Mouse (Mus musculus) left cerebral cortex, adult 2 months (tissue): Measurements from ENCODE around the gene Gtf2h4. TPM values are rescaled to one million over a fixed set of nuclear protein-coding genes. Genes with fewer than 3 reads are reported as not detected.

Source experiments
- DNase-seq, 2 experiments: peaks; one replicate each; pipeline ENCODE4 v3.0.0; 2021 to 2022; ENCODE audit warnings: low spot score in 2 of 2, mixed read lengths in 1 of 2; ENCODE audit errors: extremely low spot score in 1 of 2
- H3K27ac ChIP-seq: fragments of 200-600 bp; 2 replicates; pipeline ENCODE4 v1.8.1; 2022
- H3K4me3 ChIP-seq: fragments of 200-600 bp; 2 replicates; pipeline ENCODE4 v1.8.1; 2022
- CTCF ChIP-seq: fragments of 200-600 bp; IDR thresholded peaks from 2 replicates; pipeline ENCODE4 v1.8.1; 2022; ENCODE audit warnings: antibody characterized with exemption, mild to moderate bottlenecking, moderate library complexity
- intact Hi-C: fragments of 180-260 bp; cut with DNase I; formaldehyde crosslinking; loops from one replicate; pipeline ENCODE4 v1.15.1; 2025
- total RNA-seq, 2 experiments: library from RNA; stranded (reverse); gene quantifications; 2 replicates each; pipeline ENCODE4 v1.2.3; 2021

The Gtf2h4 gene
- total RNA-seq, 2 experiments from 2014 or later: 34.5 to 35.9 TPM

- Histone ChIP-seq H3K27ac (peak within 1 kb of the TSS; percentile 95), H3K4me3 (peak within 1 kb of the TSS; percentile 86)
- TF ChIP-seq CTCF: no peak; the same call in 1 of the 2 replicates
- intact Hi-C loops: loop anchor here (1.0 to 5.0 kb wide), 2 partner anchors 32 to 60 kb away; no protein-coding TSS in a partner anchor
- peak; percentile 97 for DNase-seq
These were observed 6.0 kb downstream of the Gtf2h4 start, which contains the start of gene Vars2 for GRCm38 (mm10) chr17:35667334-35668065. Gene Vars2, minus strand, starts transcription at chr17:35667592.

- intact Hi-C loops: loop anchor here (1.0 to 5.0 kb wide), 3 partner anchors 32 to 83 kb away; no protein-coding TSS in a partner anchor
- Histone ChIP-seq H3K27ac (peak overlapping the region; percentile 95), H3K4me3 (peak overlapping the region; percentile 86)
- DNase-seq: peak in 1 of 2 experiments; percentile 28
- no peak for TF ChIP-seq CTCF
These were observed 6.7 kb downstream of the Gtf2h4 start for GRCm38 (mm10) chr17:35666851-35667256.

GRCm38 (mm10) chr17:35665957-35666515 lies 7.5 kb downstream of the Gtf2h4 start:
- Histone ChIP-seq H3K27ac (no peak overlapping the region), H3K4me3 (0 out of 2 replicates have a peak overlapping the region, but pooled peaks have one; percentile 9)
- peak; percentile 37 to 40 for DNase-seq
- TF ChIP-seq CTCF: peak; percentile 61
- intact Hi-C loops: loop anchor here (1.0 to 5.0 kb wide), 2 partner anchors 61 to 82 kb away; no protein-coding TSS in a partner anchor

GRCm38 (mm10) chr17:35653086-35653485 lies 20.5 kb downstream of the Gtf2h4 start:
- intact Hi-C loops: no loop called here
- Histone ChIP-seq H3K4me3 (no peak overlapping the region), H3K27ac (no peak overlapping the region)
- TF ChIP-seq CTCF: no peak
- no peak for DNase-seq

- TF ChIP-seq CTCF: no peak
- no peak overlapping the region for H3K27ac ChIP-seq
- DNase-seq: no peak
- no peak overlapping the region for H3K4me3 ChIP-seq
- intact Hi-C loops: no loop called here
These were observed 24.1 kb downstream of the Gtf2h4 start for GRCm38 (mm10) chr17:35649429-35649828.

GRCm38 (mm10) chr17:35643609-35644236 lies 29.8 kb downstream of the Gtf2h4 start, which contains the start of gene Mucl3:
Gene Mucl3, minus strand, starts transcription at chr17:35643695.
- no peak for TF ChIP-seq CTCF
- Histone ChIP-seq H3K27ac (no peak within 1 kb of the TSS), H3K4me3 (no peak within 1 kb of the TSS)
- DNase-seq: no peak
- intact Hi-C loops: no loop called here

GRCm38 (mm10) chr17:35639352-35639751 lies 34.2 kb downstream of the Gtf2h4 start:
- DNase-seq: no peak
- no peak overlapping the region for H3K27ac ChIP-seq
- intact Hi-C loops: no loop called here
- no peak for TF ChIP-seq CTCF
- no peak overlapping the region for H3K4me3 ChIP-seq

- Histone ChIP-seq H3K4me3 (no peak overlapping the region), H3K27ac (no peak overlapping the region)
- intact Hi-C loops: no loop called here
- peak in 1 of 2 experiments; percentile 36 for DNase-seq
- TF ChIP-seq CTCF: no peak
These were observed 34.9 kb downstream of the Gtf2h4 start for GRCm38 (mm10) chr17:35638475-35639190.

GRCm38 (mm10) chr17:35636363-35636762 lies 37.2 kb downstream of the Gtf2h4 start:
- DNase-seq: peak in 1 of 2 experiments; percentile 37
- peak overlapping the region; percentile 72 for H3K27ac ChIP-seq
- no peak overlapping the region for H3K4me3 ChIP-seq
- no peak for TF ChIP-seq CTCF
- intact Hi-C loops: no loop called here

GRCm38 (mm10) chr17:35635699-35636111 lies 37.8 kb downstream of the Gtf2h4 start:
- DNase-seq: peak; percentile 75 to 77
- intact Hi-C loops: loop anchor here (1.0 to 2.0 kb wide), 3 partner anchors 32 to 89 kb away; partner anchors contain the start of gene Vars2
- Histone ChIP-seq H3K4me3 (peak overlapping the region; percentile 45), H3K27ac (peak overlapping the region; percentile 72)
- TF ChIP-seq CTCF: peak; percentile 90

GRCm38 (mm10) chr17:35635202-35635601 lies 38.3 kb downstream of the Gtf2h4 start:
- DNase-seq: no peak
- no peak overlapping the region; the same call in 1 of the 2 replicates for H3K4me3 ChIP-seq
- TF ChIP-seq CTCF: no peak
- intact Hi-C loops: loop anchor here (1.0 to 2.0 kb wide), 3 partner anchors 32 to 90 kb away; partner anchors contain the start of gene Vars2
- peak overlapping the region; percentile 90 for H3K27ac ChIP-seq
